Mouse (Mus musculus): Measurements from ENCODE around the gene Bphl.

DNA sequence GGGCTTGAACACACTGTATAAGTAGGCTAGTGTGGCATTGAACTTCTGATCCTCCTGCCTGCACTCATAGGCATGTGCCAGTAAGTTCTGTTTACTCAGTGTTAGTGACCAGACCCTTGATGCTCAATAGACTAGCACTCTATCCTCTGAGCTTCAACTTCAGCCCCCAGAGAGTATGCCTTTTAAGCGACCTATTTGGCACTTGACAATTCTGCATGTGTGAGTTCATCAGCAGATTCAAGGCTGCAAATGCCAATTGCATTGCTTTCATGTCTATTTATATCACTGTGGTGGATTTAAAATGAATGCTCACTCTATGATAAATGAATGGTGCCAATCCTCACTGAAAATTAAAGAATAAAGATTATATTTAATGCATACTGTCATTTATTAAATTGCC lies 68.0 kb downstream of the Bphl start:
- TF ChIP-seq POLR2A (IDR thresholded peaks at IDR 0.05; ENCODE audit: insufficient read length, low read depth) (no peak), POLR2AphosphoS2 (IDR thresholded peaks at IDR 0.05; ENCODE audit: insufficient read length, low read depth) (no peak), REST (IDR thresholded peaks at IDR 0.05; ENCODE audit: insufficient read depth, insufficient read length) (no peak)

All from myocyte (in vitro differentiated cells).